Mouse (Mus musculus): ENCODE results near the gene Cic. TPM values are rescaled to one million over a fixed set of nuclear protein-coding genes. Genes with fewer than 3 reads are reported as not detected.
A peak's percentile ranks its signal among the peaks of the same experiment; 100 is the strongest.
"Not testable (repeated sequence)": the region's sequence is repeated elsewhere in the genome, so short reads cannot be mapped to it uniquely, and the experiment has no call there.

The Cic gene
- total RNA-seq, 2 experiments from 2014 or later = 26.6 to 77.4 TPM

GRCm38 (mm10) chr7:25317446-25317999 is 50.0 kb downstream of the Cic start:
- no peak for ATAC-seq (replicated peaks; ENCODE audit: low FRiP score, poor library complexity, severe bottlenecking)

DNA sequence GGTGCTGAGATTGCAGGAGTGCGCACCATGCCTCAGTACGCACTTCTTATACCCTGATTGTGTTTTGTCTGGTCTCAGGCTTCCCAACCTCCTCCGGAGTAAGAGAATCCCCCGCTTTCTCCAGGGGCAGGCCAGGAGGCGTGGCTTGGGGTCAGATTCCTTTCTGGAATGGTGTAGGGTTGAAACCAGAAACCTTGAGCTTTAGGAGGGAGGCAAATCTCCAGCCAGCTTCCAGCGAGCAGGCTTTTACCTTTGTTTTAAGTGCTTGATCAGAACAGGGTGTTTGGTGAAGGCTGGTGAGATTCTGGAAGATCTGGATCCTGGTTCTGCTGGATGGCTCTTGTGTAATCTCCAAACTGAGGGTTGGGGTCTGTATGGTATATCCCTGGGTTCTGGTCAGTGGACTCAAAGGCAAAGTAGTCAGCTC is 54.6 kb downstream of the Cic start:
- ATAC-seq (replicated peaks; ENCODE audit: low FRiP score, poor library complexity, severe bottlenecking) = no peak

DNA sequence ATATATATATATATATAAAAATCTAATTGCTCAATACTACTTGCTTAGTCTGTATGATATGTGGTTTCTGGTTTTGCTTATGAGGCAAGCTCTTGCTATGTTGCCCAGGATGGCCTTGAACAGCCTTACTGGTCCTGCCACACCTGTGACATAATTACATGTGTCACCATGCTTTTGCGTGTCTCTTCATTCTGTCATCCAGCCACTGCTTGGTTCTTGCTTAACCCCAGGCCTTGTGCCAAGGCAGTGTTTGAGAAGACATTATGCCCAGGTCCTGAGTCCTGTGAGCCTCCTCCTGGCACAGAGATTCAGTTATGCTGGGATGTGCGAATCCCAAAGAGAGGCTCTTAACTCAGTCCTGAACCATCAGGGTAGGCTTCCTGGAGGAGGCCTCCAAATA is 55.7 kb downstream of the Cic start:
- ATAC-seq (replicated peaks; ENCODE audit: low FRiP score, poor library complexity, severe bottlenecking) = no peak

GRCm38 (mm10) chr7:25325431-25325830 is 57.9 kb downstream of the Cic start:
- ATAC-seq (replicated peaks; ENCODE audit: low FRiP score, poor library complexity, severe bottlenecking) = not testable (repeated sequence)

DNA sequence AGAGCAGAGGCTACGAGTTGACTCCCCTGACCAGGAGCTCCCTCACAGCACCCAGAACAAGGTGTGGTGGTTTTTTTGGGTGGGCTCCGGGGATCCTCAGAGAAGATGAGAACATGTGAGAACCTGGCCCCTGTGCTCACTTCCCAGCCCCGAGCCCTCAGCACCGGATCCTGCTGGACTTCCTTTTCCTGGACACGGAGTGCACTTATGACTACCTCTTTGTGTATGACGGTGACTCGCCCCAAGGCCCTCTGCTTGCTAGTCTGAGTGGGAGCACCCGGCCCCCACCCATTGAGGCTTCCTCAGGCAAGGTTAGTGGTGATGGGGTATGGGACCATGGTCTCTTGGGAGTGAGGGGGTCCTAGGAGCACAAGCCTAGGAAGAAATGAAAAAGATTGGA is 58.7 kb downstream of the Cic start:
- no peak for ATAC-seq (replicated peaks; ENCODE audit: low FRiP score, poor library complexity, severe bottlenecking)

DNA sequence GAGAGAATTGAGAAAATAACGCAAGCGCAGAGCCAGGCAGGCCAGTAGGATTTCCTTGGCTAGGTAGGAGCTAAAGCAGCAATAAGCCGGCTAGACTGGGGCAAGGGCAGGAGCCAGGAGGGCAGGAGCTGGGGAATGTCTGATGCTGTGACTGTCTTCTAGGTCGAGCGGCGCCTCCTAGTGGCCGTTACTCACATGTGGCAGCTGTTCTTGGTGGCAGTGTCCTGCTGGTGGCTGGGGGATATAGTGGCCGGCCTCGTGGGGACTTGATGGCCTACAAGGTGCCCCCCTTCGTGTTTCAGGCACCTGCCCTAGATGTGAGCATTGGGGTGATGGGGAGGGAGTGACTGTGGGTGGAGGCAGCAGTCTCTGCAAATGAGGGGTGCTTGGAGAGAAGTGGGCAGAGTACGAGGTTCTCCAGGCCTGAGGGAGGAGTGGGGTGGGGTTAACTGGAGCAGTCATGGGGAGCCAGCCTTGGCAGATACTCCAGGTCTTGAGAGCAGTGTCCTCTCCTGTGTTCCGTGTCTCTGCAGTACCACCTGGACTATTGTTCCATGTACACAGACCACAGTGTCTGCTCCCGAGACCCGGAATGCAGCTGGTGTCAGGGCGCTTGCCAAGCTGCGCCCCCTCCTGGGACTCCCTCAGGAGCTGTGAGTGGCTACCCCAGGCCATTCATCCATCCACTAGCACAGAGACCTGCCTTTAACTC is 66.2 kb downstream of the Cic start:
- ATAC-seq (replicated peaks; ENCODE audit: low FRiP score, poor library complexity, severe bottlenecking) = peak; percentile 82

GRCm38 (mm10) chr7:25334472-25334871 is 67.0 kb downstream of the Cic start:
- no peak for ATAC-seq (replicated peaks; ENCODE audit: low FRiP score, poor library complexity, severe bottlenecking)

DNA sequence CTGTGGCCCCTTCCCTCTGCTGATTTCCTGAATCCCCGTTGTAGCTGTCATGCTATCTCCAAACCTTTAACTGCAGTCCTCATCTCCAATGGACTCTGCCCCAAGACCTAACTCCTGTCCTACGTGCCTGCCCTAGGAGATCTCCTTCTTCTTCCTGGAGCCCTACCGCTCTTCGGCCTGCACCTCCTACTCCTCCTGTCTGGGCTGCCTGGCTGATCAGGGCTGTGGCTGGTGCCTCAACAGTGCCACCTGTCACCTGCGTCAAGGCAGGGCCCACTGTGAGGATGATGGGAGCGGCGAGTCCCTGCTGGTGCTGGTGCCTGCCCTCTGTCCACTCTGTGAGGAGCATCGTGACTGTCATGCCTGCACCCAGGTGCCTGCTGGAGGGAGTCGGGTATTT is 71.8 kb downstream of the Cic start:
- no peak for ATAC-seq (replicated peaks; ENCODE audit: low FRiP score, poor library complexity, severe bottlenecking)

DNA sequence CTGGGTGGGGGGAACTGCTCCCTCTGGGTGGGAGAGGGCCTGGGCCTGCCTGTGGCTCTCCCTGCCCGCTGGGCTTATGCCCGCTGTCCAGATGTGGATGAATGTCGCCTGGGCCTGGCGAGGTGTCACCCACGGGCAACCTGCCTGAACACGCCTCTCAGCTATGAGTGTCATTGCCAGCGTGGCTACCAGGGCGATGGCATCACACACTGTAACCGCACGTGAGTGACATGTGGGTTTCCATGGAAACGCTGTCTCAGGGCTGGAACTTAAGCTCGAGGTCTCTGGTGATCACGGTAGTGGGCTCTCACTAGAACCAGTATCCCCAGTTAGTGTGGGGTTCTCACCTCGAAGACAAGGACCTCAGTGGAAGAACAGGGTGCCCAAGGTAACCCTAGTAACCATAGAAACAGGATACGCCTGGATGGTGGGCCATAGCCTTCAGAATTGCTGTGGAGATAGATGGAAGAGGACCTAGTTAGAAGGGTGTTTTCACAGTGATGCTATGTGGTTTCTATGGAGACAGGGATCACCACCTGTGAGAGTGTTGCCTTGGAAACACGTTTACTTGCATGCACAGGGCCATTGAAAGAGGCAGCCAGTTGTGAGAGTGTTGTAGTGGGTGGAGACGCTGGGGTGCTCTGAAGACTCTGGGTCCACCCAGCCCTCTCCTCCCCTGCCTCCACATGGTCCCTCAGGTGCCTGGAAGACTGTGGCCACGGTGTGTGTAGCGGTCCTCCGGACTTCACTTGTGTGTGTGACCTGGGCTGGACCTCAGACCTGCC is 73.7 kb downstream of the Cic start:
- ATAC-seq (replicated peaks; ENCODE audit: low FRiP score, poor library complexity, severe bottlenecking) = 0 out of 2 replicates have a peak, but pooled peaks have one; percentile 24

Other genes starting within 250 kb of the Cic start
- gene Grik5, start 195.4 kb upstream of the Cic start, total RNA-seq (2015; ENCODE audit: low replicate concordance) = 4.0 and 8.1 TPM in 2 replicates
- gene Grik5, start 195.4 kb upstream of the Cic start, total RNA-seq (2017; ENCODE audit: low replicate concordance) = 6.6 and 14.4 TPM in 2 replicates
- gene Zfp574, start 195.1 kb upstream of the Cic start, total RNA-seq (2015; ENCODE audit: low replicate concordance) = 1.9 and 2.7 TPM in 2 replicates
- gene Zfp574, start 195.1 kb upstream of the Cic start, total RNA-seq (2017; ENCODE audit: low replicate concordance) = 2.0 and 2.1 TPM in 2 replicates
- 3.1 and 4.8 TPM in 2 replicates for gene Pou2f2, start 88.0 kb upstream of the Cic start, total RNA-seq (2015; ENCODE audit: low replicate concordance)
- 0.56 and 1.2 TPM in 2 replicates for gene Pou2f2, start 88.0 kb upstream of the Cic start, total RNA-seq (2017; ENCODE audit: low replicate concordance)
- gene Dedd2, start 47.1 kb upstream of the Cic start, total RNA-seq (2015; ENCODE audit: low replicate concordance) = 53.8 and 59.1 TPM in 2 replicates
- 164 and 194 TPM in 2 replicates for gene Dedd2, start 47.1 kb upstream of the Cic start, total RNA-seq (2017; ENCODE audit: low replicate concordance)
- gene Zfp526, start 46.3 kb upstream of the Cic start, total RNA-seq (2015; ENCODE audit: low replicate concordance) = 25.4 and 27.4 TPM in 2 replicates
- gene Zfp526, start 46.3 kb upstream of the Cic start, total RNA-seq (2017; ENCODE audit: low replicate concordance) = 33.7 and 37.7 TPM in 2 replicates
- 35.2 and 39.5 TPM in 2 replicates for gene Gsk3a, start 29.9 kb upstream of the Cic start, total RNA-seq (2015; ENCODE audit: low replicate concordance)
- 24.2 and 29.0 TPM in 2 replicates for gene Gsk3a, start 29.9 kb upstream of the Cic start, total RNA-seq (2017; ENCODE audit: low replicate concordance)
- gene Erf, start 16.9 kb upstream of the Cic start, total RNA-seq (2015; ENCODE audit: low replicate concordance) = 3.3 and 3.6 TPM in 2 replicates
- 2.4 and 2.6 TPM in 2 replicates for gene Erf, start 16.9 kb upstream of the Cic start, total RNA-seq (2017; ENCODE audit: low replicate concordance)
- 1.9 and 2.9 TPM in 2 replicates for gene Pafah1b3, start 30.3 kb downstream of the Cic start, total RNA-seq (2015; ENCODE audit: low replicate concordance)
- 0.98 TPM in 1 of 2 replicates, not detected in the other for gene Pafah1b3, start 30.3 kb downstream of the Cic start, total RNA-seq (2017; ENCODE audit: low replicate concordance)
- gene Prr19, start 33.7 kb downstream of the Cic start, total RNA-seq (2015; ENCODE audit: low replicate concordance) = not detected in 2 replicates
- not detected in 2 replicates for gene Prr19, start 33.7 kb downstream of the Cic start, total RNA-seq (2017; ENCODE audit: low replicate concordance)
- not detected in 2 replicates for gene Tmem145, start 38.4 kb downstream of the Cic start, total RNA-seq (2015; ENCODE audit: low replicate concordance)
- gene Tmem145, start 38.4 kb downstream of the Cic start, total RNA-seq (2017; ENCODE audit: low replicate concordance) = not detected in 2 replicates
- gene Megf8, start 49.5 kb downstream of the Cic start, total RNA-seq (2015; ENCODE audit: low replicate concordance) = 0.19 and 0.42 TPM in 2 replicates
- 0.14 TPM in 1 of 2 replicates, not detected in the other for gene Megf8, start 49.5 kb downstream of the Cic start, total RNA-seq (2017; ENCODE audit: low replicate concordance)
- not detected in 2 replicates for gene Cnfn, start 102.0 kb downstream of the Cic start, total RNA-seq (2015; ENCODE audit: low replicate concordance)
- gene Cnfn, start 102.0 kb downstream of the Cic start, total RNA-seq (2017; ENCODE audit: low replicate concordance) = not detected in 2 replicates
- 2.5 and 11.3 TPM in 2 replicates for gene Lipe, start 131.0 kb downstream of the Cic start, total RNA-seq (2015; ENCODE audit: low replicate concordance)
- gene Lipe, start 131.0 kb downstream of the Cic start, total RNA-seq (2017; ENCODE audit: low replicate concordance) = 4.5 and 6.7 TPM in 2 replicates
- not detected in 2 replicates for gene Cxcl17, start 145.2 kb downstream of the Cic start, total RNA-seq (2015; ENCODE audit: low replicate concordance)
- not detected in 2 replicates for gene Cxcl17, start 145.2 kb downstream of the Cic start, total RNA-seq (2017; ENCODE audit: low replicate concordance)
- gene Ceacam1, start 209.9 kb downstream of the Cic start, total RNA-seq (2015; ENCODE audit: low replicate concordance) = 72.6 and 100 TPM in 2 replicates
- gene Ceacam1, start 209.9 kb downstream of the Cic start, total RNA-seq (2017; ENCODE audit: low replicate concordance) = 14.9 and 27.1 TPM in 2 replicates

All from erythroblast, adult 5-6 weeks (primary cell).